Mouse (Mus musculus) forelimb bud, embryonic 11.5 days (tissue): ENCODE data around the gene Acin1.
A peak's percentile ranks its signal among the peaks of the same experiment; 100 is the strongest.
"Not testable (repeated sequence)": the region's sequence is repeated elsewhere in the genome, so short reads cannot be mapped to it uniquely, and the experiment has no call there.

ENCODE experiments used
- DNase-seq: peaks from one replicate; pipeline ENCODE4 v3.0.0-alpha.2; 2012; ENCODE audit warnings: low read depth, low spot score

Gene Acin1

GRCm38 (mm10) chr14:54643011-54643410, 43.7 kb downstream of the Acin1 start:
- DNase-seq: no peak

GRCm38 (mm10) chr14:54642224-54642944, 44.3 kb downstream of the Acin1 start:
- no peak for DNase-seq

DNA sequence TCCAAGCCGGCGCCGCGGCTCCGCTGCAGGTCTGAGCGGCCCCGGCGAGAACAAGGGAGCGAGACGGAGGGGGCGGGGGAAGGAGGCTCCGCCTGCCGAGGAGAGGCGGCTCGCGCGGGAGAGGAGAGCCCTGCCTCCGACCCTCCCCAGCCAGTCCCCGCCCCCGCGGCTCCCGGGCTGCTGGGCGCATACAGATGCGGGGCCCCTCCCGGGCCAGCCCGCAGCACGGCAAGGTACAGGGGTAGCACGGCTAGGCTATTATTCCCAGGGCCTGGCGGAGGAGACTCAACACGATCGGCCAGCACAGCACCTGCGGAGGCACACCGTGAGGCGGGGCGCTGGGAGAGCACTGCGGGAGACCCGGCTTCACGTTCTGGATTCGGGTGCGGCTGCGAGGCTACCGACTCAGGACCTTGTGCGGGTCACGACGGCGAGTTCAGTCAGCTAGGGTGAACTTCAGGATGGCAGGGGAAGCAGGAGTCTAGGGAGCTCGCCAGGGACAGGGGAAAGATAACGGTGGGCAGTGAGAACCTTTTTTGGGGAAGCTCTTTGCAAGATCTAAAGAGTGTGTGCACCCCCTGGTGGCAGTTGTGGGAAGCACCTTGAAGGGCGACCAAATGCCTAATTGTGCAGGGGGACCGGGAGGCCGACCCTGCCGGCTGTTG, 45.3 kb downstream of the Acin1 start, which contains the start of gene Cdh24:
Gene Cdh24, minus strand, starts transcription at position 60 of the 665 bp plus-strand sequence.
- DNase-seq: peak; percentile 91

GRCm38 (mm10) chr14:54640946-54641304, 45.8 kb downstream of the Acin1 start, which contains the start of gene Gm17606:
TSS of gene Gm17606 (plus strand) at chr14:54640952.
- no peak for DNase-seq

DNA sequence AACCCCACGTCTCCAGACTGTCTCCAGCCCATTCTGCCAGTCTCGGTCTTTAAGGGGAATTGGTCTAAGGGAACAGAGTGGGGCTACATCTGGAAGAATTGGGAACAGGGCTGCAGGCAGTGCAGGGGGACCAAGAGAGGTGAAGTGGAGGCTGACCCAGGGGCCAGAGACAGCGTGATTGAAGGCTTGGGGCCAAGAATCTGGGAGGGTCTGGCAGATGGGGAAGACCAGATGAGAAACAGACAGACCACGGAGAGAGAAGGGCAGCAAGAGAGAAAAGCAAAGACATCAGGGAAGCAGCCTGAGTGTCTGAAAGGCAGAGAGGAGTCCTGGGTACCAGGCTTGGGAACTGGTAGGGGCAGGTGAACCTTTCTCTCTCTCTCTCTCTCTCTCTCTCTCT, 46.6 kb downstream of the Acin1 start:
- DNase-seq: no peak

DNA sequence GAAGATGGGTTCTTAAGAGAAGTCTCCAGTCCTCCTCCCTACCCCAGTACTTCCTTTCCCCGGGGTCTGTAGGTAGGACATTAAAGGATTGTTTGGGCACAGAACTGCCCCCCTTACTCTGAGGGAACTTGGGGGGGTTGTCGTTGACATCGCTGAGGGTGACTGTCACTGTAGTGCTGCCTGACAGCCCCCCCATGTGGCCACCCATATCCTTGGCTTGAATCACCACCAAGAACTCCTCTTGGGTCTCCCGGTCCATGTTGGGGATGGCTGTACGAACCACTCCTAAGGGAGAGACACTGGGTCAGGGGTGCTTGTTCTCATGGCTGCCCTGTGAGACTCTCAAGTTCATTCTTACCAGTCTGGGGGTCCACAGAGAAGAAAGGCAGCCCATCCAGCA, 48.5 kb downstream of the Acin1 start:
- DNase-seq: no peak

- no peak for DNase-seq
Observed at GRCm38 (mm10) chr14:54636954-54637353, 49.8 kb downstream of the Acin1 start.

- no peak for DNase-seq
Observed at GRCm38 (mm10) chr14:54634182-54634581, 52.5 kb downstream of the Acin1 start.

DNA sequence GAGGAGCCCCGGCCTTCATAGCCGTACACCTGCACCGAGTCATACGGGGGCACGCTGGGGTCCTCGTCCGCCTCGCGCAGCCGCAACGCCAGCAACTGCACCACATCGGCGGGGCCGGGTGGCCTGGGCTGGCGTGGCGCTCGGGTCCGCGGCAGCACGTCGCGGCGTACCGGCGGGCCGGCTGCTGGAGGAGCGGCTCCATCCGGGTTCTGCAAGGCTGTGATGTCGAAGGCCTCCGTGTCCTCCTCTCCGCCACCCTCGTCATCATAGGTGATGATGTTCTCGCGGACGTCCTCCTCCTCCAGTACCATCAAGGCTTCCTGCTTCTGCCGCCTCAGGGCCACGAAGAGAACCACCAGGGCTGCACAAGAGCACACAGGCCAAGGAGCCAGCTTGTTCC, 54.5 kb downstream of the Acin1 start:
- DNase-seq: no peak

DNA sequence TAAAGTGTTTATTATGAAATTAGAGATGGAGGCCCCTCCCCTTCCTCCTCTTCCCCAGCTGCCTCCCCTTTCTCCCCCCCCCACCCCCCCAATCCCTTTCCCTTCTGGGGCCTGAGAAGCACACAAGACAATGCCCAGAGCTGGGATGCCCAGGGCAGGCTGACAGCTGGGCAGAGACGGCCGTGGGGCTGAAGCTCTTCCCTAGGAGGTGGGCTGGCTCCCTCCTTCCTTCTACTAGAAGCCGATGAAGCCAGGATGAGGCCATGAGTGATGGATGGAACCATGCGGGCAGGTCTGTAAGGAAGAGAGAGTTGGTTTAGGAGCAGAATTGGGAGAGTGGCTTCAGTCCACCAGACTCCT, 55.5 kb downstream of the Acin1 start:
- no peak for DNase-seq

- no peak for DNase-seq
Observed at GRCm38 (mm10) chr14:54630583-54631239, 56.0 kb downstream of the Acin1 start.

DNA sequence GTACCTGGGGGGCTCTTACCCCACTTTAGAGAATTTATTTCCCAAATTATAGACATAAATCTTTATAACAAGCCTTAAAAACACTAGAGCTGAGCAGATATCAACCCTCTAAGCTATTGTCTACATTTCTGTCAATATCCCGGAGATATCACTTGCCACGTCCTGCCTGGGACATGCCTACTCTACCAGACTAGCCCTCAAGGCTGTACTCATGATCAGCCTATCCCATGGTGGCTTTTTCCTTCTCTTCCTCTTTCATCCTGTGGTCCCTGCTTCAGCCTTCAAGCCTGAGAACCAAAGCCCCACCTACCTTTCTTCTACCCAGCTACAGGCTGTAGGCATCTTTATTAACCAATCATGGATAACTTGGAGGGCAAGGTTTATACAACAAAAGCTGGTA, 56.9 kb downstream of the Acin1 start:
- no peak for DNase-seq

DNA sequence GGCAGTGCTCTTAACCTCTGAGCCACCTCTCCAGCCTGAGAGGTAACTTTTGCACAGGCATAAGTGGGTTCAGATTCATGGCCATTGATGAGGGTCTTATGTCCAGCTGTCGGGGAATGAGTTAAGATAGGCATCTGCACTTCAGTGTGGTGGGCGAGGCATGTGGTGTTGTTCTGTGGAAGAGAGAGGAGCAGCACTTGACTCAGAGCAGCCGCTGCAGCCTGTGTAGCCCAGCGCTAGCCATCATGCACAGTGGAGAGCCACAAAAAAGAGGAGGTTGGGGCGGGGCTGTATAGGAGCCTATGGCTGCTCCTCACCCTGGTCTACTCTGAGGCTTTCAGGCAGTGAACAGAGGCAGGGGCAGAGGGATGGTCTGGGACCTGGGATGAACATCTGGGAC, 58.6 kb downstream of the Acin1 start:
- no peak for DNase-seq

DNA sequence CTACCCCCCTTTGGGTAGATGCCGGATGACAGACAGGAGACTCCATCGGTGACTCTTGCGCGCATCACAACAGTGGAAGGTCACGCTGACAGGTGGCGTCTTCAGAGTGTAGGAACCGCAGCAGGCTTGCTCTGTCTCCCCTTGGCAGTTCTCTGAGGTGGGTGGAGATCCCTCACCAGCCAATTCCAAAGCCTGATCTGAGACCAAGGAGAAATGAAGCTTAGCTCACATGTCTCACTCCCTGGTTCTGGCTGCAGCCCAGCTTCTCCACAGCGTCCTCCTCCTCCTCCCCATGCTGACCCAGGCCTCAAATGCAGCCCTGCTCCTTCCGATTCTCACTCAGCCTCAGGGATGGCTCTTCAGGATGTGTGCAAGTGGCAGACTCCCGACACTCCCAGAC, 61.8 kb downstream of the Acin1 start:
- no peak for DNase-seq

- no peak for DNase-seq
Observed at GRCm38 (mm10) chr14:54623334-54623733, 63.4 kb downstream of the Acin1 start.

GRCm38 (mm10) chr14:54621133-54621532, 65.6 kb downstream of the Acin1 start, which contains the start of gene Psmb11:
TSS of gene Psmb11 (plus strand) at chr14:54621433.
- DNase-seq: no peak

DNA sequence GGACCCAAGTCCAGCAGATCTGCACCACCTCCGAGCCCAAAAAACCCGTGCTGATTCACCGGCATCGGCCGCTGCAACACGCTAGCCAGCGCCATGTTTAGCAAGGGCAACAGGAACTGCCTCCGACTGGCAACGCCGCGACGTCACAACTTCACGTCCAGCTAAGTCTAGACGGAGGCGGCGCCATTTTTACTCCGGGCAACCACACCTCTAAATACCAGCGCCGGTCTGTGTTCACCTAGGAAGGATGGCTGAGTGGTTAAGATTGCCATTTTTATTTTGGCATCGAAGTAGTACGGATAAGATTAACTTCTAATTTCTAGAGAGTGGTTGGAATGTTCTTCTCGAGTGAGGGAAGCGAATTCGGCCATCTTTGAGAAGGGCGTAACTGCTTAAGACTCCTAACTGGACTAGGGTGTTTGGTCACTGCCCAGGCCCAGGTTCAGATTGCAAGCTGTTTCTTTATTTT, 68.8 kb downstream of the Acin1 start, which contains the start of gene Psmb5:
Gene Psmb5, minus strand, starts transcription at position 126 of the 469 bp plus-strand sequence.
- DNase-seq: peak; percentile 91

DNA sequence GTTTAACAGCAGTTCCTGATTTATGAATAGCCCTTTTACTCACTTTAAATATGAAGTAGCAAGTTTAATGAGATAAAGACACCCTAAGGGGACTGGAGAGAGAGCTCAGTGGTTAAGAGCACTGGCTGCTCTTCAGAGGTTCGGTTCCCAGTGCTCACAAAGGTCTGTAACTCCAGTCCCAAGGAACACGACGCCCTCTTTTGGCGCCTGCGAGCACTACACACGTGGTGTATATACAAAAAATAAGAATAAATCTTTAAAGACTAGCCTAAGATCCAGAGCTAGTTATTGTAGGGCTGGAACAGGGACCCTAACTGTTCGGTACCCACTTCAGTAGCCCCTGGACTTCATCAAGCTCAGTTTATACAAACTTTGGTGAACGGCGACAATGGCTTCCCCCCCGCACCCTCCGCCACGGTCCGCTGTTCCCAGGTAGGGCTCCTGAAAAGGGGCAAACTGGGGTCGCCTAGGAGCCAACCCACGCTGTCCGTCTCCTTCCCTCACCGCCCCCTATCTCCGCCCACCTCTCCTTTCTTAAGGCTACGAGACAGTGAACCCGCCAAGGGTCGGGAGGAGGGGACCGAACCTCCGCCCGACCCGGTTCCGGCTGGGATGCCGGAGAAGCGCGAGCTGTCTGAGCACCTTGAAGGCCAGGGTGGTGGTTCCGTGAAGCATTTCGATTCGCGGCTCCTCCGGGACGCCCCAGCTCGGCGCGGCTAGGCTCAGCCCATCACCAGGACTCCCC, 69.4 kb downstream of the Acin1 start:
- DNase-seq: no peak

- no peak for DNase-seq
Observed at GRCm38 (mm10) chr14:54616226-54616825, 70.4 kb downstream of the Acin1 start.

- DNase-seq: not testable (repeated sequence)
Observed at GRCm38 (mm10) chr14:54614130-54614529, 72.6 kb downstream of the Acin1 start.

DNA sequence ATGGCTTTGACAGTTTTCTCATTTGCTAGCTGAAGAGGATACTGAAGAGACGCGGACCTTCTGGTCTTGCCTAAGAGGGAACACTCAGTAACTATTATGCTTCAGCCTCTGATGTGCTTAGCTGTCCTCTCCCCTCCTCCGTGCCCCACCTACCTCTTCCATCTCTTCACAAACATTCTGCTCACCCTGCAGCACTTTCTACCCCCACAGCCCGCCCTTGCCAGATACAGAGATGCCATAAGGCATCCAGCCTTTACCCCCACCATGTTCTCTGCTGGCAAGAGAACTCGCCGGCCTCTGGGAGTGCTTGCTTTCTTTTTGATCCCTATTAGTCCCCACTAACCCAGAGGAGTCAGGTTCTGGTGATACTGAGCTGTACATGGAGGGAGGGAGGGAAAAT, 76.1 kb downstream of the Acin1 start:
- no peak for DNase-seq
